Mouse (Mus musculus): ENCODE results near the gene Trim2. TPM values are rescaled to one million over a fixed set of nuclear protein-coding genes. Genes with fewer than 3 reads are reported as not detected.

Trim2 gene
- total and polyA plus RNA-seq, 2 experiments from 2014 or later = 127 to 186 TPM

DNA sequence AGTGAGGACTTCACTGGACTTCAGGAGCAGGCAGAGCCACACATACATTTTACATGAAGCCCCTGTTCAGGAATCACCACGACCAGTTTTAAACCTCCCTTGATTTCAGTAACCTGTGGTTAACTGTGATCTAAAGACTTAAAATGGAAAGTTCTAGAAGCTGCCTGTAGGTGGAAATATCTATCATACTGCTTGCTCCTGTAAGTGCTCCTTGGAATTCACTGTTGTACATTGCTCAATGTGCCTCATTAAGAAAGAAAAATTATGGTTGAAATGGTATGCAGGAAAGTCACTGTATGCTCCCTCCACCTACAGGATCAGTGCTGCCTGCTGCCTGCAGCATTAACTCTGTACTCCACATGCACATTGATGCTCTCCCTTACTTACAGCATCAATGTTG, 41.6 kb downstream of the Trim2 start:
- no peaks in the 10 kb centered on the region for H3K27me3 ChIP-seq (ENCODE audit: insufficient read depth, low read length)
- no peak; the same call in 1 of the 2 replicates for TF ChIP-seq CTCF (IDR thresholded peaks at IDR 0.05; ENCODE audit: low read depth)
- H3K36me3 ChIP-seq (ENCODE audit: insufficient read depth) = no peaks in the 10 kb centered on the region
- peaks cover 10% of the 10 kb centered on the region; the same call in 1 of the 2 replicates for H3K4me1 ChIP-seq (ENCODE audit: insufficient read depth)
- H3K9me3 ChIP-seq (ENCODE audit: low read length) = no peaks in the 10 kb centered on the region
- peak; percentile 60; the same call in 1 of the 2 replicates for ATAC-seq
- no peak for DNase-seq
- no peak overlapping the region for H3K4me3 ChIP-seq (ENCODE audit: low read depth, low read length)
- no peak overlapping the region for H3K9ac ChIP-seq
- H3K27ac ChIP-seq (ENCODE audit: low read depth, low read length) = no peak overlapping the region
- H3K4me2 ChIP-seq (ENCODE audit: low read depth) = no peak overlapping the region
- WGBS = 49% methylated on average over 1 of the region's 1 CpGs

DNA sequence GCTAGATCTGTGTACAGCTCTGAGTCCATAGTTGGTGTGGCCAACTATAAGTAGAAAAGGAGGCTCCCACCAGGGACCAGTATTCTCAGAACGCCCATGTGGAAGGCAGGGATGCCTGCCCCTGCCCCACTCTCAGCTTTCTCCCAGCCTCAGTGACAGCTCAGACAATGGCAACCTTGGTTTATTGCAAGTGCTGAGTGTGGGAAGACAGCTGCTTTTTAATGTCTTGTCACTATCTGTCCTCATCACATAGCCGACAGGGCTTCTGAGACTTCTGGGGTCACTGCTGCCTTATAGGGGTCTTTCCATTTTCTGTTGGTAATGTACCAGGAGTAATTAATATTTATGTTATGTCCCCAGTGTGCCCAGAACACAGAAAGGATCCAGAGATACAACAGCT, 42.3 kb downstream of the Trim2 start:
- Histone ChIP-seq H3K4me1 (ENCODE audit: insufficient read depth) (peaks cover 9% of the 10 kb centered on the region; the same call in 1 of the 2 replicates), H3K36me3 (ENCODE audit: insufficient read depth) (no peaks in the 10 kb centered on the region), H3K27me3 (ENCODE audit: insufficient read depth, low read length) (no peaks in the 10 kb centered on the region), H3K9me3 (ENCODE audit: low read length) (no peaks in the 10 kb centered on the region), H3K9ac (no peak overlapping the region), H3K4me2 (ENCODE audit: low read depth) (no peak overlapping the region), H3K4me3 (ENCODE audit: low read depth, low read length) (no peak overlapping the region), H3K27ac (ENCODE audit: low read depth, low read length) (0 out of 2 replicates have a peak overlapping the region, but pooled peaks have one; percentile 15)
- ATAC-seq = no peak
- DNase-seq = no peak
- 31% methylated on average over 2 of the region's 2 CpGs for WGBS
- no peak for TF ChIP-seq CTCF (IDR thresholded peaks at IDR 0.05; ENCODE audit: low read depth)

DNA sequence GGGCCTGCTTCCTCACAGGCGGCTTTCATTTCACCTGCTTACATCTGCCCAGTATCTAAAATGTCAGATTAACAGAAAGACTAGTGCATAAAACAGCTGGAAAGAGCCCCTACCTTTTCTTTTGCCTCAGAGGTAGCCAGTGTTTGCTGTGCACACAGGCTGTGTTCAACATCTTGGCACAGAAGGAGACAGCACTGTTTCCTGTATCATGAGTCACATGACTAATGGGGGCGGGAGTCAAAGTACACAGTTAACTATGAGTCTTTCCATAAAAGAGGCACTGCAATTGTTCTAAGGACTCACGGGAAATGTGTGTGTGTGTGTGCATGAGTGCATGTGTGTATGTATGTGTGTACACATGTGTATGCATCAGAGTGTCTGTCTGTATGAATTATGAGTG, 43.9 kb downstream of the Trim2 start:
- no peak for ATAC-seq

DNA sequence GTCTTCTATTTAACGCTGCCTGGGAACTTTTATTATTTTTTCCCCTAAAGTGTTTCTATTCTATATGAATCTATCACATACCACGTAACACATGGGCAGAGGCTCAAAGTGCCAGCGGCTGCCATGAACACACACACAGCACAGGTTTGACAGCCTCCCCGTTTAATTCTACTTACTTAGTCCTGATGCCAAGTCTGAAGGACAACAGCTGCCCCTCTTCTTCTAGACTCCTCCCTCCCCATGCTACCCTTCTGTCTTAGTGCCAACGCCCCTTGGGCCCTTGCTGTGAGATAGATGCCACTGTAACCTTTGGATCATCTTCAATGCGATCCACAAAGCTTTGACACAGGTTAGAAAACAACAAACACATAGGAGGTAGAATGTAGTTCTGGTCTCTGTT, 44.8 kb downstream of the Trim2 start:
- Histone ChIP-seq H3K9me3 (ENCODE audit: low read length) (no peaks in the 10 kb centered on the region), H3K36me3 (ENCODE audit: insufficient read depth) (no peaks in the 10 kb centered on the region), H3K9ac (no peak overlapping the region), H3K4me3 (ENCODE audit: low read depth, low read length) (no peak overlapping the region), H3K27me3 (ENCODE audit: insufficient read depth, low read length) (no peaks in the 10 kb centered on the region), H3K4me1 (ENCODE audit: insufficient read depth) (peaks cover 19% of the 10 kb centered on the region; the same call in 1 of the 2 replicates), H3K4me2 (ENCODE audit: low read depth) (no peak overlapping the region), H3K27ac (ENCODE audit: low read depth, low read length) (no peak overlapping the region)
- WGBS = 63% methylated on average over 6 of the region's 6 CpGs
- no peak for TF ChIP-seq CTCF (IDR thresholded peaks at IDR 0.05; ENCODE audit: low read depth)
- DNase-seq = no peak
- ATAC-seq = no peak

More for the DNA sequence above, 43.9 kb downstream of the Trim2 start:
- no peaks in the 10 kb centered on the region for H3K27me3 ChIP-seq (ENCODE audit: insufficient read depth, low read length)
- no peak overlapping the region for H3K4me3 ChIP-seq (ENCODE audit: low read depth, low read length)
- 82% methylated on average over 3 of the region's 3 CpGs for WGBS
- H3K36me3 ChIP-seq (ENCODE audit: insufficient read depth) = no peaks in the 10 kb centered on the region
- H3K9ac ChIP-seq = no peak overlapping the region
- DNase-seq = no peak
- peaks cover 15% of the 10 kb centered on the region; the same call in 1 of the 2 replicates for H3K4me1 ChIP-seq (ENCODE audit: insufficient read depth)
- H3K27ac ChIP-seq (ENCODE audit: low read depth, low read length) = no peak overlapping the region
- no peaks in the 10 kb centered on the region for H3K9me3 ChIP-seq (ENCODE audit: low read length)
- H3K4me2 ChIP-seq (ENCODE audit: low read depth) = no peak overlapping the region
- TF ChIP-seq CTCF (IDR thresholded peaks at IDR 0.05; ENCODE audit: low read depth) = no peak

DNA sequence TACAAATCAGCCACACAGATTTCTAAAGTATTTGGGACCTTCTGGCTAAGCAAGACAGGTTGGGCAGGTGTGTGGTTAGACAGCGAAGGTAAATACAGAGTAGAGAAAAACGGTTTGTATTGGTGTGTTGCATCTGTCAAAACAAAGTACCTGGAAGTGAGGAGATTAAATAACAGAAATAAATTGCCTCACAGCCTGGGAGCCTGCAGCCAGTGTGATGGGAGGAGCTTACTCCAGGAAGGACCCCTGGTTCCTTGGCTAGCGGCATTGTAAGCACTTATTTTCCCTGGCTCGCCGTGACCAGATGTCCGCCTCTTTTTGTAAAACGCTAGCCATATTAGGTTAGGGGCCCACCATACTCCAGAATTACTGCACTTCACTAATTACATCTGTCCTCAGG, 45.8 kb downstream of the Trim2 start:
- H3K4me2 ChIP-seq (ENCODE audit: low read depth) = peak overlapping the region; percentile 82; the same call in 1 of the 2 replicates
- no peak for ATAC-seq
- no peak for DNase-seq
- TF ChIP-seq CTCF (IDR thresholded peaks at IDR 0.05; ENCODE audit: low read depth) = no peak
- H3K9me3 ChIP-seq (ENCODE audit: low read length) = no peaks in the 10 kb centered on the region
- H3K9ac ChIP-seq = peak overlapping the region; percentile 95; the same call in 1 of the 2 replicates
- no peaks in the 10 kb centered on the region for H3K36me3 ChIP-seq (ENCODE audit: insufficient read depth)
- 23% methylated on average over 7 of the region's 7 CpGs for WGBS
- H3K4me3 ChIP-seq (ENCODE audit: low read depth, low read length) = no peak overlapping the region
- peaks cover 19% of the 10 kb centered on the region; the same call in 1 of the 2 replicates for H3K4me1 ChIP-seq (ENCODE audit: insufficient read depth)
- H3K27ac ChIP-seq (ENCODE audit: low read depth, low read length) = peak overlapping the region; percentile 96
- H3K27me3 ChIP-seq (ENCODE audit: insufficient read depth, low read length) = no peaks in the 10 kb centered on the region

DNA sequence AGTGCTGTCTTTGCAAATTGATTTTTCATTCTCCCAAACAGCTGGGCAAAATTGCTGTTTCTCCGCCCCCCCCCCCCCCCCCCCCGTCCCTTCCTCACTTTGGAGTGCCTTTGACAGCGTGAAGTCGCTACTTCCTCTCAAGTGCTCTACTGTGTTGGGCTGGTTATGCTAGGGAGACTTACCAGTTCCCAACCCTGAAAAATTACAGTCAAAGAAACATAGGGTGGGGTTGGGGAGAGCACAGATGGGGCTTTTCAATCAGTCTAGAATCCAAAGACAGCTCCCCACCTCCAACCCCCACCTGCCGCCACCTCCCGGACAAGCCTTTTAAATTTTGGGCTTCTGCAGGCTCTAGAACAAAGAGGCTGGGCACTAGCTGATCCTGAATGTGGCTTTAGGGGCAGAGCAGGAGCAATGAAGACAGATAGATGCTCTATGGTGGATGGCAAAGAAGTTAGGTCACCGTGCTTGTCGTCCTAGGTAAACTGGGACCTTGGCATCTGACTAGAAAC, 46.6 kb downstream of the Trim2 start:
- 7% methylated on average over 8 of the region's 8 CpGs for WGBS
- Histone ChIP-seq H3K9ac (peak overlapping the region; percentile 95), H3K36me3 (ENCODE audit: insufficient read depth) (no peaks in the 10 kb centered on the region), H3K4me1 (ENCODE audit: insufficient read depth) (peaks cover 19% of the 10 kb centered on the region; the same call in 1 of the 2 replicates), H3K4me2 (ENCODE audit: low read depth) (peak overlapping the region; percentile 82), H3K27ac (ENCODE audit: low read depth, low read length) (peak overlapping the region; percentile 96), H3K27me3 (ENCODE audit: insufficient read depth, low read length) (no peaks in the 10 kb centered on the region), H3K4me3 (ENCODE audit: low read depth, low read length) (peak overlapping the region; percentile 76), H3K9me3 (ENCODE audit: low read length) (no peaks in the 10 kb centered on the region)
- peak; percentile 63 for ATAC-seq
- peak; percentile 56 for DNase-seq
- TF ChIP-seq CTCF (IDR thresholded peaks at IDR 0.05; ENCODE audit: low read depth) = no peak

DNA sequence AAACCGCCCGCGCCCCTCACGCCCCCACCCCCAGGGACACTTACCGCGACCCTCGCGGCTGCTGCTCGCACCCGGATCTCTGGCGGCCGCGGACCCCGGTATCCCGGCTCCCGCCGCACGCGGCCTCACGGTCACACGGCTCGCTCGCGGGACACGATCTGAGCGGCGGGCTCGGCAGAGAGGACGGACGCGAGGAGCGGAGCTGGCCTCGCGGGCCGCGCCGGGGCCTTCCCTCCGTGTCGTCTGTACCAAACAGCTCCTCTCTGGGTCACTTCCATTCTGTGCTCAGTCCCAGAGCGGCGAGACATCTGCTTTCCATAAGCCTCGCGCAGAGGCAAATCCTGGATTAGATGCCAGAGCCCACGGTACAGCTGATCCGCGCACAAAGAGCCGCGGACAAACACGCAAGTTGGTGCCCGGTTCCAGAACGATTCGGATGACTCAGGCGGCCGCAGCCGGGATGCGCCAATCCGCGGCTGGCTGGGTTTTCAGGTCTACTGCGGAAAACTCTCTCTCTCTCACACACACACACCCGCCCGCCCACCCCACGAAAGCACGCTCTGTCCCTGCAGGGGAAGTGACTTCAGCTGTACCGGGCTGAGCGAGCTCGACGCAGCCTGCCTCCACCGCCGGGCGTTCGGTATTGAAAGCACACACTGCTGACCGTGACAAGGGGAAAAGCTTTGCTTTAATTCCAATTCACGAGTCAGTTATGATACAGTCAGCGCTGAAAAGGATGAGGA, 47.2 kb downstream of the Trim2 start:
- peaks cover 19% of the 10 kb centered on the region; the same call in 1 of the 2 replicates for H3K4me1 ChIP-seq (ENCODE audit: insufficient read depth)
- no peak for TF ChIP-seq CTCF (IDR thresholded peaks at IDR 0.05; ENCODE audit: low read depth)

More for the DNA sequence above, 47.2 kb downstream of the Trim2 start:
- H3K9me3 ChIP-seq (ENCODE audit: low read length) = no peaks in the 10 kb centered on the region
- H3K4me3 ChIP-seq (ENCODE audit: low read depth, low read length) = peak overlapping the region; percentile 76
- H3K9ac ChIP-seq = peak overlapping the region; percentile 95
- ATAC-seq = peak; percentile 87
- no peaks in the 10 kb centered on the region for H3K36me3 ChIP-seq (ENCODE audit: insufficient read depth)
- DNase-seq = peak; percentile 82
- 1% methylated on average over 71 of the region's 74 CpGs for WGBS
- peak overlapping the region; percentile 82 for H3K4me2 ChIP-seq (ENCODE audit: low read depth)
- peak overlapping the region; percentile 96 for H3K27ac ChIP-seq (ENCODE audit: low read depth, low read length)
- no peaks in the 10 kb centered on the region for H3K27me3 ChIP-seq (ENCODE audit: insufficient read depth, low read length)

All from forebrain, postnatal 0 days (tissue).